Mouse (Mus musculus) naive thymus-derived CD4-positive, alpha-beta T cell, adult 2 months (primary cell): ENCODE results near the gene Acaca.
"Not testable (repeated sequence)": the region's sequence is repeated elsewhere in the genome, so short reads cannot be mapped to it uniquely, and the experiment has no call there.

Experiments used
- DNase-seq: peaks from one replicate; pipeline ENCODE4 v3.0.0-alpha.2; 2011; ENCODE audit warnings: low read depth

Acaca gene

GRCm38 (mm10) chr11:84332860-84333259 is 203.4 kb downstream of the Acaca start:
- DNase-seq: no peak

DNA sequence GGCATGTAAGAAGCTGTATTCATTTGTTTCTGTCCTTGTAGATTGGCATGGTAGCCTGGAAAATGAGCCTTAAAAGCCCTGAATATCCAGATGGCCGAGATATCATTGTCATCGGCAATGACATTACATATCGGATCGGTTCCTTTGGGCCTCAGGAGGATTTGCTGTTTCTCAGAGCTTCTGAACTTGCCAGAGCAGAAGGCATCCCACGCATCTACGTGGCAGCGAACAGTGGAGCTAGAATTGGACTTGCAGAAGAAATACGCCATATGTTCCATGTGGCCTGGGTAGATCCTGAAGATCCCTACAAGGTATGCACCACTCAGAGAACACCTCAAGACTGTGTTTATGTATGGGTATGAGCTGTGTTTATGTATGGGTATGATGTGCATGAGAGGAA is 208.8 kb downstream of the Acaca start:
- not testable (repeated sequence) for DNase-seq

DNA sequence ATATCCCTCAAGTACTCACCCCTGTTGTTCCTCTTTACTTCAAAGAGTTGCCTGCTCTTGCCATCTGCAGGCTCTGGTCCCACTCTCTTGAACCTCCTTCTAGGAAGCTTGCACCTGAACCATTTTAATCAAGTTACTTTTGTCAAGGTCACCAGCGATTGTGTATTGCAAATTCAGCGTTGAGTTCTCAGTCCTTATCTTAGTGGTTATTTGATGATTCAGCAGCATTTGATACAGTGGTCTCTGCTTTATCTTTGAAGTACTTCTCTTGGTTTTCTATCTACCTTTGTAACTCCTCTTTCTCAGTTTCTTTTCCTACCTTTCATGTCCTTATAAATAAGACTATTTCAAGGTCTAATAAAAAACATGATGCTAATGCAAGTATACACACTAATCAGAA is 211.2 kb downstream of the Acaca start:
- no peak for DNase-seq

- DNase-seq: no peak
Observed at GRCm38 (mm10) chr11:84344522-84345236, 215.2 kb downstream of the Acaca start.

DNA sequence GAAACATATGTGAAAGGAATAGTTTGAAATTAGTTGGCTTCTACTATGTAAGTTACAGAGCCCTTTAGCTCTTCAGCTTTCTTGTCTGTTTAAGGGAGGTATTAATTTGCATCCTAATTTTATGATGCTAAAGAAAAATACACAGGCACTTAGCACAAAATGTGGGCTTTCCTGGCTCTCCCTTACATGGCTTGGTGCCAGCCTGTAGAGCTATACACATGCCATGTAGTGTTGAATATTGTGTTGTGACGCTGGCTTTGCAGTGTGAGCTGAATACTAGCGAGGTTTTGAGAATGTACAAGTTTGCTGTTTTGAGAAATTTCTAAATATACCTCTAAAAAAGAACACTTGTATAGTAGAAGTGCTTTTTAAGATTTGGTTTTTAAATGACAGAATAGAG is 218.3 kb downstream of the Acaca start:
- no peak for DNase-seq

DNA sequence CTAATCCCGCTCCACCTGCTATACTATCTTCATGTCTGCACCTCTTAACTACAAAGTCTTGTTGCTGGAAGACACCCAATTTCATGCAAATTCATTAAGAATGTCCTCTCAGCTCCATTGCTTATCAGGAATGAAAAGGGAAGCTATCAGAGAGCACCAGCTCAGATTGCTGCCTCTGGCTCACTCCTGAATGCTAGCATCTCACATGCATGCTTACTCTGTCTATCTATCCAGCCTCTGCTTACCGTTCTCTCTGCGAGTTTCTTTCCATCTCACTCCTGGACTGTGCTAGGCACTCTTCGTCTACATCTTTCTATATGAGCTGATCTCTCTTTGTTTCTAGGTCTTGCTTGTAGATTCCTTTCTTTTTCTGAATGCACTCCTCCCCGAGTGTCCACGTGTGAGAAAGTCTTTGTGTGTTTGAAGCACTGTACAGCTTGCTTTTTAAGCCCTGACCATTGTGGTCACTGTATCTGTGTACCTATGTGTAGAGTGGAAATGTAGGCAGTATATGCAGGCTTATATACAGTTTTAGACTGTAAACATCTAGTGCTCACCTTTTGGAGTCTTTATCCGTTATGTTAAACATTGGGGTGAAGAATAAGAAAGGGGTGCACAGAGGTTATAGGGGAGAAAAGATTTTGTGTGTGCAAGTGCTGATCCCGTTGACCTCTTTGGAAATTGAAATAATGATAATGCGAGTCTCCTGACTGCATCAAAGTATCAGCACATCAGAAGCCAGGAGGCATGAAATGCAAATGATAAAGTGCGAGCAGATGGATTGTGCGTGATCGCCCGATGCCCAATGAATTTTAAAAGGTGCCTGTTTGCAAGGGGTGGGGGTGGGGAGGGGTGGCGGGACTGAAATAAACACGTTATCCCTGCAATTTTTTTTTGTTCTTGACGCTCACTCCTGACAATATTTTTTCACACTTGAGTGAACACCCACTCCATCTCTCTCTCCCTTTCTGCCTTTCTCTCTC is 219.7 kb downstream of the Acaca start:
- no peak for DNase-seq

DNA sequence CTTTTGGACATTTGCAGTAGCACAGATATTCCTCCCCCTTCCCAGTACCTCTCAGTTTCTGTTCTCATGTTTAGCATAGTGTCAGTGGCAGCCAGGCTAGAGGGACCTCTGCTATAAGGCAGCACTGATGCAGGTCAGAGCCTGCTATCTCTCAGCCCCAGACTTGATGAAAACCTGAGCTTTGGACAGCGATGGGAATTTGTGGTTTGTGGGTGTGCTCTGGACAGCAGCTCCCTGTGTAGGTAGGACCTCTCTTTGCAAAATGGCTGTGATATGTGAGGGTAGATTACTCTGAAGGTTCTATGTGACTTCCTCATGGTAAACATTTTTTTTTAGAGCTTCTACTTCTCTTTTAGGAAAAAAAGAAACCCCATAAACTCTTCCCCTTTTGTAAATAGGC is 221.7 kb downstream of the Acaca start:
- DNase-seq: no peak

DNA sequence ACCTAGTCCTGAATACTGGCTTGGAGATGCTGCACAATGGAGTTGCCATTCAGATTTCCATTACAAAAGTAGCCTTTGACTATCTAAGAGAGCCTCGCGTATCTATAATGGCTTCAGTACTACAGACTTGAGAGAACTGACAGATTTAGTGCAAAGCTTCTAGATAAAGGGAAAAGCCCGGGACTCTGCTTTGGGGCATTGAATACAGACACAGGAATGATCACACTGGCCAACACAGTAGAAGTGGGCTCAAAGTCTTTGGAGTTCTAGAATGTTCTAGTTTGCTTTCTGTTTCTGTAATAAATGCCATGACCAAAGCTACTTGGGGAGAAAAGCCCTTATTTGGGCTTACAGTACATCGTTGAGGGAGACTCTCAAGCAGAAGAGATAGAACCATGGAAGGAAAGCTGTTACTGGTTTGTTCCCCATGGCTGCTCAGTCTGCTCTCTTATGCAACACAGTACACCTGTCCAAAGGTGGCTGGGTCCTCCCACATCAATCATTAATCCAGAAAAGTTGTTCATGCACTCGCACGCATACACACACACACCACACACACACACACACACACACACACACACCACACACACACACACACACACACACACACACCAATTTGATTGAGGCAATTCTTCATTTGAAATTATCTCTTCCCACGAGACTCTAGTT is 223.7 kb downstream of the Acaca start:
- no peak for DNase-seq

DNA sequence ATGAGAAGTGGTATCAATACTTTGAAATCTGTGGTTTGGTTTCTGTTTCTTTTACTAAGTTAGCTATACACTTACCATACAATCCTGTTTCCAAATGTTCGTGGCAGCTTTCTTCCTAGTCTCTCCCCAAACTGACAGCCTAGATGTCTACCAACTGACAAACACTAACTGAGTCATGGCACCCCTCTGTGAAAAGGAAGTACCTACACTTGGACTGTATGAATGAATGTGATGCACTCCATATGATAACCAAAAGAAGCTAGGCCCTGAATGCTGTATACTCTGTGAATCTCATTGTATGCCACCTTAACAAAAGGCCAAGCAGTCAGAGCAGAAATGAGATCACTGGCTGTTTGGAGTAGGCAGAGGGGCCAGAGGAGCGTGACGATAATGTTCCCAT is 227.8 kb downstream of the Acaca start:
- no peak for DNase-seq

DNA sequence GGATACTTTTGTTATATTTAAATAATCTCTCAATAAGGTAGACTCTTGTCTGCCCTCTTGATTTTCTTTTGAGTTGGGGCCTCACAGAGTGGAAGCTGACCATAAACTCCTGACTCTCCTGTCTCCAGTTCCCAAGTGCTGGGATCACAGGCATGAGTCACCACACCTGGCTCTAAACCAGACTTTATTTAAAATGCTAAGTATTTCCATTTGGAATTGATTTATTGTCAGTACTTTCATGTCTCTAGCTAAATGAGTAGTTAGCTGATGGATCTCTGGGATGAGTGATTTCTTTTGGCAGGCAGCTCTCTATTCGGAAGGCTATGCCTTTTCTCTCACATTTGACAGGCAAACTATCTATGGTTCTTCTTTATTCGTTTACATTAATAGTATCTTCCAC is 228.3 kb downstream of the Acaca start:
- DNase-seq: no peak

GRCm38 (mm10) chr11:84361551-84361950 is 232.1 kb downstream of the Acaca start:
- DNase-seq: no peak

GRCm38 (mm10) chr11:84362633-84363243 is 233.3 kb downstream of the Acaca start:
- no peak for DNase-seq

DNA sequence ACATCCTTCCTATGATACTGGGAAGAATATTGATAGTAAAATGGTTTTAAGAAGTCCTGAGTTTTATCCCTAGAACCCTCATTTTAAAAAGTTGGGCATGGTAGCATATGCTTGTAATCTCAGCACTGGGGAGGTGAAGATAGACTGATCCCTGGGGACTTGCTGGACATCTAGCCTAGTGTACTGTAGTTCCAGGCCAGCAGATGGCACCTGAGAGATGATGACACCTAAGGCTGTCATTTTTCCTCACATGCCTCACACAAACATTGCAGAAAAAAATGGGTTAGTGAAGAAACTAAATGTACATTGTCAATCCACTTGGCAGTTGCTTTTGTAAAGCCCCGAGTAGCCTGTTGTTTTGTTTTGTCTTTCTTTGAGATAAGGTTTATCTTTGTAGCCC is 235.8 kb downstream of the Acaca start:
- DNase-seq: no peak

DNA sequence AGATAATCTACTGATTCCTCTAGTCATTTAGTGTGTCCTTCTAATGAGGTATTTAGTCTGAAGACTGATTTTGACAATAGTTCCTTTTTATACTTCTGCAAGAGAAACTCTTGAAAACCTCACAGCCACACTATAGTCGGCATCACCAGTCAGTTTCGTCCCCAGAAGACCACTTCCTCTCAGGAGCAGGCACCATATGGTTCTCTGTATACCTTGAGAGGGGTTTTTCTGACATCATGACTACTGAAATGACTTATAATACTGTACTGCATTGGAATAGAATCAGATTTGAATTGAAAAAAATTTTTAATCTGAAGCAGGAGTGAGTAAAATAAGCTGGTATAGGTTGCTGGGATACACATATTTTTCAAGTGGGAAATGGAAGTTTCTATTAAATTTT is 239.4 kb downstream of the Acaca start:
- DNase-seq: no peak

GRCm38 (mm10) chr11:84373122-84373521 is 243.7 kb downstream of the Acaca start:
- no peak for DNase-seq

DNA sequence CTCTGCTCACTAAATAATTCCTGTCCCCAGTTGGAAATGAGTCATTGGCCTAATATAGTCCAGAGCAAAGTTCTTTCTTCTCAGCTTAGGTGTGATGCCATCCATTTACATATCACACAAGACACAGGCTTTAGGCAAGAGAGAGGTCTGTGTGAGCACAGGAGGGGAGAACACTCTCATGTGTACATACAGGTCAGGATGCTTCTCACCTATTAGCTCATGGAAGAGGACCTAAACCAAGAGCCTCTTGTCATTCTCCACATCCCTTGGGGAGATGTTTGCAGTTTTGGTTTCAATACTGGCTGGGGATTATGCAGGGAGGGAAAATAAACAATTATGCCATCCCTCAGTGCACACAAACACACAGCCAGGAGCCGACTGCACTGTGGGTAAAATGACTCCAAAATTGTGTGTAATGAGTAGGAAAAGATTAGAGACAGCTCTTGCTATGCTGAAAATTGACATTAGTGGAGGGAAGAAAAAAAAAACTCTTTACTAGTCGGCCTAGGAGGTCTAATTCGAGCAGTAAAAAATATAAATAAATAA is 246.6 kb downstream of the Acaca start:
- no peak for DNase-seq

DNA sequence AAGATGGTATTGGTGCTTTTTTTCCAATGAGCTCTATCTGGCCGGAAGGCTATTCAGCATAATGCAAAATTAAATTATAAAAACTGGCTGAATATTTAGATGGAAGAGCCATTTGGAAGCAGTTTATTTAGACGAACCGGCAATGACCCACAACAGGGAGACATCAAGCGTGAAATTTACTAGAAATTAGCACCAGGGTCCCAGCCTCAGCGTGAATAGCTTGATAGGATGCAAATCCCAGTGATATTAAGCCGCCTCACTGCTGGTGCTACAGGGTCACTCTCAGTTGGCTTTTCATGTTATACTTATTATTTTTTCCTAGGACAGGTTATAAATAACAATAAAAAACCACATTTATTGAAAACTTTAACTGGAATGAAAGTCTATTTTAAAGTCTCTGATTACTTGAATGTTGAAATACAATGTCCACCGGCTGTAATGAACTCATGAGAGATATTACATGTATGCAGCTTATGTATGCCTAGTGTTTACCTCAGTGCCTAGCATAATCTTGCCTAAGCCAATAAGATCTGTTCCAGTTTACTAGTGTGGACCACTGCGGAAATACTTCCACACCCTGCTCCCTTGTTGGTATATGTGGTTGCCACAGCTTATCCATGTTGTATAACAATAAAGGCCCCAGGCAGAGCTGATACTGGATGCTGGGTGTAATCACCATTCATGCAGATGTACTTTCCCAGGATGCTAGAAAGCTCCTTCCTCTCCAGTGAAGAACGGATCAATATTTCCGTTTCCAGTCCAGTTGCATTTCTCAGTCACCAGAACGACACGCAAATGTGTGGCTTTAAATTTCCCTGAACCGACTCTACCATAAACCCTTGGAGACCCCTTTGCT is 247.3 kb downstream of the Acaca start:
- DNase-seq: no peak

DNA sequence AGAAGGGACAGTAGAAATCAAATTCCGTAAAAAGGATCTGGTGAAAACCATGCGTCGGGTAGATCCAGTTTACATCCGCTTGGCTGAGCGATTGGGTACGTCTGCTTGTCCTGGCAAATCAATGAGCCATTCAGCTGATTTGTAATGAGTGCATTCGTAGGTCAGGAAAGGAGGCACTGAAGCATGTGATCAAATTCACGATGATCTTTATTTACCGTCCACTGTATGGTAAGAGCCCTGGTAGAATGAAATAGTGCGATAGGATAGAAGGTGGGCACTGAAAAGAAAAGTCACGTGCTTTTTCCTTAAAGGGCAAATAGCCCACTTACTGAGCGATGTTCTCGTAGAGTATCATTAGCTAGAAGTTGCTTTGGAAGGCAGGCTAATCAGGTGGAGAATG is 253.0 kb downstream of the Acaca start:
- DNase-seq: no peak

- no peak for DNase-seq
Observed at GRCm38 (mm10) chr11:84383891-84384290, 254.4 kb downstream of the Acaca start.

- no peak for DNase-seq
Observed at GRCm38 (mm10) chr11:84389332-84389731, 259.9 kb downstream of the Acaca start.

DNA sequence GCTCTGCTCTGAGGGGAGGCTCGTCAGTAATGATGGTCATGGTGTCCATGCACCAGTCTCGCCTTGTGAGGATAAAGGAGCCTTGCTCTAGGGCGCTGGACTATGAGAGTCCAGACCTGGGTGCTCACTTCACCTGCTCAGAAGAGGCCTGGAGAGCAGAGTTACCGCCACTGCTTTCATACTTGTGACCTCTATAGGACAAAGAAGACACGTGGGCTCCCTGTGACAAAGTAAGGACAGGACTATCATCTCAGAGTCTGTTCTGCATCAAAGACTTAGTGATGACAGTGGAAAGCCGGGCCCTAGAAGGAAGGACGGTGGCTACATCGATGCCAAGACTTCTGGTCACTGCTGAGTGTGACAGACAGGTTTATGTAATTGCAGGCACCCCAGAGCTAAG is 261.7 kb downstream of the Acaca start:
- DNase-seq: no peak
